Mouse (Mus musculus): ENCODE results near the gene Gm21921.
"Not testable (repeated sequence)": the region's sequence is repeated elsewhere in the genome, so short reads cannot be mapped to it uniquely, and the experiment has no call there.

Gm21921 gene

GRCm38 (mm10) chrY:24796143-24796542 is at the start of gene Gm21921:
Gene Gm21921, minus strand, starts transcription at chrY:24796243.
- in situ Hi-C loops (cut with MboI; ENCODE audit: low sequenced_read_pairs) = not testable (repeated sequence)
